Mouse (Mus musculus): ENCODE results near the gene Slc1a4. TPM values are rescaled to one million over a fixed set of nuclear protein-coding genes. Genes with fewer than 3 reads are reported as not detected.

The Slc1a4 gene
- polyA plus RNA-seq (2012; fragmentation: generic; extraction: Trizol) = 66.7 TPM

DNA sequence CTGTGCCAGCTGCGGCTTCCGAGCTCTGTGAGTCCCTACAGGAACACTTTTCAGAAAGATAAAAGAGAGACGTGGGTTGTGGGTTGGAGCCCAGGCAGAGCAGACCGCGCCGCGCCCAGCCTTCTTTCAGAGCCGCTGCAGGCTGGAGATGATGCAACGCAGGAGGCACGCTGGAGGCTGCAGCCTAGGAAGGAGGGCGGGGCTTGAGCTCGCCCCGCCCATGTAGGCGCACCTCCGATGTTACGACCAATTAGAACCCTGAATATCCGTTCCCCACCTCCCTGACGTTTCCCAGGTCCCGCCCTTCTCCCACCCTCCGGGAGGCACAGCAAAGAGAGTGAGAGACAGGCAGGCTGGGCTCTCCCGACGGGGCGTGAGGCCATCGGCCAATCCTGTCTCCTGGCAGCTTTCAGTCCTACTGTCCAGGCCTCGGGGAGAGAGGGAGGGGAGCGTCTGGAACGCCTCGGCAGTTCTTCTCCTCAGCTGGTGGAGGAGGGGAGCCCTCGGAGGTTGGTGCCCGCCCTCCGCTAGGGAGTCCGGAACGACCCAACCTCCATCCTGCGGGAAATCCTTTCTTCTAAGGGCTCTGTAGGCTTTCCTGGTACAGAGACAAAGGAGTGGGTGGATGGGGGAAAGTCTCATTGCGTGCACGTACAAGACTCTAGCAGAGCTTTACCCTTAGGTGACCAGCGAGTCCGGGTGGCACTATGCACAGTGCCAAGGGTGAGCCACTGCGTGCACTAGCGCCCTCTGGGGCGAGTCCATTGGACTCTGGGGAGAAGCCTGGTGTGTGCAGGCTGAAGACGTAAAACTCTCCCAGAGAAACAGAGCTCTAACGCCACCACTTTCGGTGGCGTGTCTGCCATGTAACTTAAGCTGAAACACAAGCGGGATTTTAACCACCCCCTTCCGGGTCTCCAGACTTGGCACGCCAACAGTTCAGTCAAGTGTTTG lies at the start of gene Slc1a4:
Gene Slc1a4, minus strand, starts transcription at position 153 of the 954 bp plus-strand sequence.
- H3K4me3 ChIP-seq = peak within 1 kb of the TSS; percentile 87
- no peaks in the 10 kb centered on the region for H3K27me3 ChIP-seq (ENCODE audit: control insufficient read depth, insufficient read depth, insufficient read length)
- peak within 1 kb of the TSS; percentile 92 for H3ac ChIP-seq (ENCODE audit: control insufficient read depth, insufficient read length)
- TF ChIP-seq TCF3 (IDR thresholded peaks at IDR 0.05; ENCODE audit: insufficient read length, low read depth) = no peak
- TF ChIP-seq MYOG (IDR thresholded peaks at IDR 0.05; ENCODE audit: control insufficient read depth in 1 of 3, insufficient read depth in 1 of 3, insufficient read length in 2 of 3, low read depth in 2 of 3) = peak in 1 of 3 experiments; percentile 48
- no peak for TF ChIP-seq TCF12 (IDR thresholded peaks at IDR 0.05; ENCODE audit: insufficient read depth, poor library complexity, severe bottlenecking)
- TF ChIP-seq USF1 (IDR thresholded peaks at IDR 0.05; ENCODE audit: low read depth) = no peak
- TF ChIP-seq SRF (IDR thresholded peaks at IDR 0.05; ENCODE audit: control insufficient read depth, insufficient read length, low read depth) = no peak
- TF ChIP-seq POLR2A (IDR thresholded peaks at IDR 0.05; ENCODE audit: insufficient read length, low read depth) = peak; percentile 82
- peak; percentile 93 for TF ChIP-seq POLR2AphosphoS2 (IDR thresholded peaks at IDR 0.05; ENCODE audit: insufficient read length, low read depth)
- peak; percentile 93 for TF ChIP-seq CEBPB (IDR thresholded peaks at IDR 0.05; ENCODE audit: insufficient read depth, poor library complexity, severe bottlenecking)
- TF ChIP-seq MYOD1 (IDR thresholded peaks at IDR 0.05; ENCODE audit: control insufficient read depth in 1 of 3, insufficient read length in 2 of 3, low read depth in 2 of 3) = peak in 2 of 3 experiments; percentile 12 to 18
- no peak for TF ChIP-seq E2F4 (IDR thresholded peaks at IDR 0.05; ENCODE audit: insufficient read depth)
- TF ChIP-seq MAX (IDR thresholded peaks at IDR 0.05; ENCODE audit: low read depth) = no peak
- no peak for TF ChIP-seq REST (IDR thresholded peaks at IDR 0.05; ENCODE audit: insufficient read depth, insufficient read length)
- H3K79me2 ChIP-seq (ENCODE audit: control insufficient read depth, insufficient read depth) = peaks cover 40% of the 10 kb centered on the region
- peaks cover 13% of the 10 kb centered on the region for H3K36me3 ChIP-seq (ENCODE audit: control insufficient read depth, insufficient read depth)
- peak within 1 kb of the TSS; percentile 80 for H3K4me2 ChIP-seq (ENCODE audit: low read depth)

DNA sequence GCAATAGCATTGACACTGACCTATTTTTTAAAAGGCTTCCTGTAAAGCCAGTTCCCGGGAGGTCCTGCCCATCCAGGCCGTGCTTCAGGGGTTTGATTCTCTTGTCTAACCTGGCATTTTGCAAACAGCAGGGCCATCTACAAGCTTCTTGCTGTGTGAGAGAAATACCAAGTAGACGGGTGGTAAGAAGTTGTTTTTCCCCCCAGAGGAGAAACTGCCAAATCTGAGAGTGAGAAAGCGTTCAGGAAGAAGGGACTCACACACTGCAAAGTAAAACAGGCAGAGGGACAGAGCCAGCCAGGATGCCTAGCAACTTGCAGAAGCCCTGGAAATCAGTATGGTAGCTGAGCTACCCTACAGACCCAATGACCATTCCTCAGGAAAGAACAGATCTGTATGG lies 47.6 kb upstream of the Slc1a4 start:
- H3K79me2 ChIP-seq (ENCODE audit: control insufficient read depth, insufficient read depth) = no peaks in the 10 kb centered on the region
- no peak overlapping the region for H3K4me2 ChIP-seq (ENCODE audit: low read depth)
- no peaks in the 10 kb centered on the region for H3K36me3 ChIP-seq (ENCODE audit: control insufficient read depth, insufficient read depth)
- no peaks in the 10 kb centered on the region for H3K27me3 ChIP-seq (ENCODE audit: control insufficient read depth, insufficient read depth, insufficient read length)
- no peak overlapping the region for H3K4me3 ChIP-seq
- H3ac ChIP-seq (ENCODE audit: control insufficient read depth, insufficient read length) = no peak overlapping the region
- TF ChIP-seq SRF (IDR thresholded peaks at IDR 0.05; ENCODE audit: control insufficient read depth, insufficient read length, low read depth) (no peak), TCF12 (IDR thresholded peaks at IDR 0.05; ENCODE audit: insufficient read depth, poor library complexity, severe bottlenecking) (no peak), POLR2AphosphoS2 (IDR thresholded peaks at IDR 0.05; ENCODE audit: insufficient read length, low read depth) (no peak), E2F4 (IDR thresholded peaks at IDR 0.05; ENCODE audit: insufficient read depth) (no peak), MYOG (IDR thresholded peaks at IDR 0.05; ENCODE audit: control insufficient read depth in 1 of 3, insufficient read depth in 1 of 3, insufficient read length in 2 of 3, low read depth in 2 of 3) (no peak), MAX (IDR thresholded peaks at IDR 0.05; ENCODE audit: low read depth) (no peak), TCF3 (IDR thresholded peaks at IDR 0.05; ENCODE audit: insufficient read length, low read depth) (no peak), USF1 (IDR thresholded peaks at IDR 0.05; ENCODE audit: low read depth) (no peak), REST (IDR thresholded peaks at IDR 0.05; ENCODE audit: insufficient read depth, insufficient read length) (no peak), POLR2A (IDR thresholded peaks at IDR 0.05; ENCODE audit: insufficient read length, low read depth) (no peak), CEBPB (IDR thresholded peaks at IDR 0.05; ENCODE audit: insufficient read depth, poor library complexity, severe bottlenecking) (no peak), MYOD1 (IDR thresholded peaks at IDR 0.05; ENCODE audit: control insufficient read depth in 1 of 3, insufficient read length in 2 of 3, low read depth in 2 of 3) (no peak)

DNA sequence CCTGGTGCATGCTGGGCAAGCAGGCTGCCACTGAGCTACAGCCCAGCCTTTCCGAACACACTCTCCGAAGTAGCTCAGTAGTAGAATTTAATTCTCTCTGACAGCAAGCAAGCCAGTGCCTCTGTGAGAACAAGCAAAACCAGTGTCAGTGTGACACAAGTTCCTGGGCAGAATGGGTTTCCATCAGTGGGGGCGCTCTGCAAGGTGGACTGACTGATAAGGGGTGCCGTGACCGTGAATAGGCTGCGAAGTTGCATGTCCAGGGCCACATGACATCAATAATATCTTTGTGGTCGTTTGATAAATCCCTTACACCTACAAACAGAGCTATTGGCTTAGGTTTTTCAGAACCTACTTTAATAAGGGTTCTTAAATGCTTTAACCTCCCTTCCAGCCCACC lies 44.1 kb upstream of the Slc1a4 start:
- no peaks in the 10 kb centered on the region for H3K27me3 ChIP-seq (ENCODE audit: control insufficient read depth, insufficient read depth, insufficient read length)
- no peaks in the 10 kb centered on the region for H3K36me3 ChIP-seq (ENCODE audit: control insufficient read depth, insufficient read depth)
- no peak overlapping the region for H3K4me3 ChIP-seq
- H3K4me2 ChIP-seq (ENCODE audit: low read depth) = no peak overlapping the region
- H3ac ChIP-seq (ENCODE audit: control insufficient read depth, insufficient read length) = no peak overlapping the region
- TF ChIP-seq CEBPB (IDR thresholded peaks at IDR 0.05; ENCODE audit: insufficient read depth, poor library complexity, severe bottlenecking) (no peak), POLR2A (IDR thresholded peaks at IDR 0.05; ENCODE audit: insufficient read length, low read depth) (no peak), REST (IDR thresholded peaks at IDR 0.05; ENCODE audit: insufficient read depth, insufficient read length) (no peak), POLR2AphosphoS2 (IDR thresholded peaks at IDR 0.05; ENCODE audit: insufficient read length, low read depth) (no peak), MYOG (IDR thresholded peaks at IDR 0.05; ENCODE audit: control insufficient read depth in 1 of 3, insufficient read depth in 1 of 3, insufficient read length in 2 of 3, low read depth in 2 of 3) (no peak), SRF (IDR thresholded peaks at IDR 0.05; ENCODE audit: control insufficient read depth, insufficient read length, low read depth) (no peak), MAX (IDR thresholded peaks at IDR 0.05; ENCODE audit: low read depth) (no peak), TCF3 (IDR thresholded peaks at IDR 0.05; ENCODE audit: insufficient read length, low read depth) (no peak), MYOD1 (IDR thresholded peaks at IDR 0.05; ENCODE audit: control insufficient read depth in 1 of 3, insufficient read length in 2 of 3, low read depth in 2 of 3) (no peak), USF1 (IDR thresholded peaks at IDR 0.05; ENCODE audit: low read depth) (no peak)
- H3K79me2 ChIP-seq (ENCODE audit: control insufficient read depth, insufficient read depth) = no peaks in the 10 kb centered on the region

DNA sequence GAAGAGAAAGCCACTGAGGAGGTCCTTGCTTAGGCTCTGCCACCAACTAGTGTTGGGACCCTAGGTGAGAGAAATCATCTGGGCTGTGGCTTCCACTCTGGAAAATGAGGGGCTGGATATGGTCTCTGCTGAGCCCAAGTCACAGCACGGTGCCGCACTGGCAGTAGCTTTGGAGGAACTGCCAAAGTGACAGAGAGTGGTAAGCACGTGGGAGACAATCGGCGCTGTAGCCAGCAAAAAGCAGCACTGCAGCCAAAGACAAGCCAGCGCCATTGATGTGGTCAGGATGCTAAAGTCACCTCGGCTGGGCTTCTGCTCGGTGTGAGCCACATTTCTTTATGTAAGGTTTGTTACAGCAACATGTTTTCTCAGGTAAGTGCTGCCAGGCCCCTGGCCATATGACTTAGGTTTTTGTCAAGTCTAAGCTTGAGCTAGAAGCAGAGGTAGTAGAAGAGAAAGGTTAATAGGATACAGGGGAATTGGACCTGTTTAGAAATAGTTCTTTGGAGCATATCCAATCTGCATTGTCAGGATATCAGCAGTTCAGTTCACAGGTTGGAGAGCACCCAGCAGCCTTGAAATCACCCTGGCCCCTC lies 40.2 kb upstream of the Slc1a4 start:
- no peak overlapping the region for H3ac ChIP-seq (ENCODE audit: control insufficient read depth, insufficient read length)
- H3K4me2 ChIP-seq (ENCODE audit: low read depth) = no peak overlapping the region
- H3K36me3 ChIP-seq (ENCODE audit: control insufficient read depth, insufficient read depth) = no peaks in the 10 kb centered on the region
- TF ChIP-seq POLR2A (IDR thresholded peaks at IDR 0.05; ENCODE audit: insufficient read length, low read depth) (no peak), REST (IDR thresholded peaks at IDR 0.05; ENCODE audit: insufficient read depth, insufficient read length) (no peak), MAX (IDR thresholded peaks at IDR 0.05; ENCODE audit: low read depth) (no peak), POLR2AphosphoS2 (IDR thresholded peaks at IDR 0.05; ENCODE audit: insufficient read length, low read depth) (no peak), CEBPB (IDR thresholded peaks at IDR 0.05; ENCODE audit: insufficient read depth, poor library complexity, severe bottlenecking) (no peak), USF1 (IDR thresholded peaks at IDR 0.05; ENCODE audit: low read depth) (no peak), SRF (IDR thresholded peaks at IDR 0.05; ENCODE audit: control insufficient read depth, insufficient read length, low read depth) (no peak), MYOG (IDR thresholded peaks at IDR 0.05; ENCODE audit: control insufficient read depth in 1 of 3, insufficient read depth in 1 of 3, insufficient read length in 2 of 3, low read depth in 2 of 3) (no peak), E2F4 (IDR thresholded peaks at IDR 0.05; ENCODE audit: insufficient read depth) (no peak), MYOD1 (IDR thresholded peaks at IDR 0.05; ENCODE audit: control insufficient read depth in 1 of 3, insufficient read length in 2 of 3, low read depth in 2 of 3) (no peak), TCF3 (IDR thresholded peaks at IDR 0.05; ENCODE audit: insufficient read length, low read depth) (no peak), TCF12 (IDR thresholded peaks at IDR 0.05; ENCODE audit: insufficient read depth, poor library complexity, severe bottlenecking) (no peak)
- no peaks in the 10 kb centered on the region for H3K79me2 ChIP-seq (ENCODE audit: control insufficient read depth, insufficient read depth)
- H3K4me3 ChIP-seq = no peak overlapping the region
- H3K27me3 ChIP-seq (ENCODE audit: control insufficient read depth, insufficient read depth, insufficient read length) = no peaks in the 10 kb centered on the region

Data from myocyte (in vitro differentiated cells).